Mouse (Mus musculus) frontal cortex, adult (tissue): ENCODE measurements around the gene Clspn.
A peak's percentile ranks its signal among the peaks of the same experiment; 100 is the strongest.
"Not testable (repeated sequence)": the region's sequence is repeated elsewhere in the genome, so short reads cannot be mapped to it uniquely, and the experiment has no call there.

ENCODE experiments used
- ATAC-seq: cut with Nextera tagmentation; 2 replicates; pipeline ENCODE4 v1.9.2; 2017; ENCODE audit warnings: mild to moderate bottlenecking, moderate library complexity, mixed read lengths; ENCODE audit not compliant: low TSS enrichment

Clspn gene

DNA sequence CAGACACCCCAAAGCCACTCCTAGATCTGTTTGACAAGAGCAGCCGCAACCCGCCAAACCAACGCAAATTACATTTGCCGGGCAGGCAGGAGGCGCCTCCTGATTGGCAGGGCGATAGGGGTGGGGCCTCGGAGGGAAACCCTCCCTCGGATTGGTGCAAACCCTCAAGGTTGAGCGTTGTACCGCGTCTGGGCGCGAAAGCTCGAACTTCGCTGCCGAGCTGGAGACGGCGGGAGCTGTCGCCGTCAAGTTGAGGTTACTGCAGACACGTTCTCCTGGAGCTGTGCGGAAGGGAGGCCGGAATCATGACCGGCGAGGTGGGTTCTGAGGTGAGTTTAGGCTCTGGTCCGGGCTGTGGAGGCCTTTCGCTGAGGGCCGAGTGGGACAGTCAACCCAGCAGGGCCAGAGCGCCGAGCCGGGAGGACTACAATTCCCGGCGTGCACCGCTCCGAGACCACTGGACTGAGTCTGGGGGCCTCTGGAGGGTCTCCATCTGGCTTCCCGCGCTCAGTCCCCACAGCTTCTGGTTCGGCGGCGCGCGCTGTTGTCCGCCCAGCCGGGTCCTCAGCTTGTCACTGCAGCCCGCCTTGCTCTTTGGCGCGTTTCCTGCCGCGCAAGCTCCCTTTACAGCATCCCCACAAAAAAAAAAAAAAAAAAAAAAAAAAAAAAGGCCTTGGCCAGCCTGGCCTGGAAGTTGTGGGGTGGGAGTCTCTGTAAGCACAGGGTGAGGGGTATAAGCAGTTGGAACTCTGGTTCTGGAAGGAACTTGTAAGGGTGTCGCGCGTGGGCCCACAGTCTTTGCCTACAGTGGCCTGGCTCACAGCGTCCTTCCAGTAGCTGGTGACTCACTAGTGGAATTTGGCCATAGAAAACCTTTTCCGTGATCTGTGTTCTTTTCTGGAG, at the start of gene Clspn:
Gene Clspn (plus strand): TSS at position 127 of the 903 bp plus-strand sequence.
- ATAC-seq, result peak; percentile 90

DNA sequence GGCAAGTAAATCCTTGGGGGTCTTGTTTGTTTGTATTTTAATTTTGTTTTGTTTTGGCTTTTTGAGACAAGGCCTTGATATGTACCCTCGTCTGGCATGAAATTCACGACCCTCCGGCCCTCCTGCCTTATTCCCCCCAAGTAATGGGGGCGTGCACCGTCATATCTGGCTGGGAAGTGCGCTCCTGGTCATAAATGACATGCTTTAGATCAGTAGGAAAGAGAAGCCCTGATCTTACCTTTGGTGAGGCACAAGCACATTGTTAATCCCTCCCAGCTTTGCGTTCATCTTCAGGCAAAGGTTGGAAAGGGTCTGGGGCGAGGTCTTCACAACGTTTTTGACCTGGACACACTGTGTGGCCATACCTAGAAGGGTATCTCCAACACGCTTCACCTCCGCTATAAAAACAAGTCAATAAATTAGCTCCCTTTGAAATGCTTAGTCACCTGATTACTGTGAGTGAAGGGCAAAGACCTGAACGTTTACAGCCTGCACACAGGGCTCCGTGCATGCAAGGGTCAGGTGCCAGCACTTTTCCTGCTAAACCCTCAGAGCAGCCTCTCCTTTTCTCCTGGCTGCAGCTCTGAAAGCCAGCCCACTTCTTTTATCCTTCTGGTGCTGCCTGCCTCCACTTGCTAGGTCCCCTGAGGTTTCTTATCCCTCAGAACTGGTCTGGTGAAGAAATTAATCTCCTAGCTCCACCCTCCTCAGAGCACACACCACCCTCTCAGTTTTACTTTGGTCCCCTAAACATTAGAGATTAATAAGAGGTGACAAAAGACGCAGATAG, 48.4 kb upstream of the Clspn start:
- no peak for ATAC-seq

DNA sequence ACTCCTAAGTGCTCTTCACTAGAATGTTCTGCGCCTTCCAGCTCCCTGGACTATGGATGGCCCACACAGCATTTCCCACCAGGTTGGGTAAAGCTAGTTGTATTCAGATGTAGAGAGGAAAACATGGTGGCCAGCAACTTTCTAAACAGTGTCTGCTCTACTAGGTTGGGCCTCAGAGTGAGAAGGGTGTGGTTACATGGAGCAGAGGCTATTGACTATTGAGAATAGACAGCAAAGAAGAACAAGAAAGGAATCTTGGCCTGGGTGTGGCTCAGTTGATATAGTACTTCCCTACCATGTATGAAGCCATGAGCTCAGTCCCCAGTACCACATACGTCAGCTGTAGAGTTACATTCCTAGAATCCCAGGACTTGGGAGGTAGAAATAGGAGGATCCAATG, 47.7 kb upstream of the Clspn start:
- no peak for ATAC-seq

DNA sequence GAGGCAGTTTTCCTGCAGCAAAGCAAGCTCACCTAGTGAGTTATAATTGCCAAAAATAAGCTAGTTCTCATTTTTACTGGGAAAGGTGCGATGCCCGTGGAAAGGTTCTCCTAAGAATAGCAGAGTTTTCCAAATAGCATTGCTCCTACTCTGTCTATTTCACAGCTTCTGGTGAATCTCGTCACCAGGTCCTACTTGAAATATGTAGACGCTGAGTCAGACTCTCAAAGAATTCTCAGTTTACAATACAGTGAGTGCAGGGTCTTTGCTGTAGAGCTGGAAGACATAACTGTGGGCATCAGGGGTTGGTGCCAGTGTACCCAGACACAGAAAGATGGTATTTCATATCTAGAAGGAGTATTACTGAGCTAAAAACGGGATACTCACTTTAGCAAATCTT, 45.7 kb upstream of the Clspn start:
- ATAC-seq, result no peak

DNA sequence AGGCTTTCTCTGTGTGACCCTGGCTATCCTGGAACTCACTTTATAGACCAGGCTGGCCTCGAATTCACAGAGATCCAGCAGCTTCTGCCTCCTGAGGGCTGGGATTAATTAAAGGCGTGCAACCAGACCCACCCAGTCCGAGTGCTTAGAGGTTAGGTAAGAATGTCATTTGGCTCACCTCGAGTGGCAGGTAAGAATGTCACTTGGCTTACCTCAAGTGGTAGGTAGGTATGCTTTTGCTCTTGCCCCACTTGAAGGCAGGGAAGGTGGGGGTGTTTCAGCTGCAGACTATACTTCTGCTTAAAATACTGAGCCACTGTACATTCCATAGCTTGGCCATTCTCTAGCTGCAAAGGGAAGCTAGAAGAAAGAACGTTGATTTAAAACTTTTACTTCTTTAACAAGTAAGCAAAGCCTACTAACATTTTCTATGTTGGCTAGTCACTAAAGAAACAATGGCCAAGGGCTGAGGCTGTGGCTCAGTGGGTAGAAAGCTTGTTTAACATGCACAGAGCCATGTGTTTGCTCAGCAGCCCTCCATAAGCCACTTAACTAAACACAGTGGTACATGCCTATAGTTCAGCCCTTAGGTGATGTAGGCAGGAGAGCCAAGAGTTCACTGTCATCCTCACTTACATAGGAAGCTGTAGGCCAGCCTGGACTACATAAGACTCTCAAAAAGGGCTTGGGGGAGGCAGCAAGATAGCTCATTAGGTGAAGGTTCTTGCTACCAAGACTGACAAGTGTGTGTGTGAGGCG, 44.2 kb upstream of the Clspn start:
- ATAC-seq, result no peak

DNA sequence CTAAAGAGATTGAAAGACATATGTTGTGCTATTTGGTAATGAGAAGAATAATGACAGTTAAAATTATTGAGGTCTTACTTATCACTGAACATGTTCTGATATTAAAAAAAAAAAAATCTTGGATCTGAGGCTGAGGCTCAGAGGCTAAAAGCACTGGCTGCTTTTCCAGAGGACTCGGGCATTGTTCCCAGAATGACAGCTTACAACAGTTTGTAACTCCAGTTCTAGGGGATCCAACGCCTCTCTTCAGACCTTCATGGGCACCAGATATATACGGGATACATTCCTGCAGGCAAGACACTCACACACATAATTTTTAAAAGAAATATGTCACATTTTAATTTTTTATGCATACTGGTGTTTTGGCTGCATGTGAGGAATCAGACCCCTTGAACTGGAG, 30.6 kb upstream of the Clspn start:
- ATAC-seq, result no peak

DNA sequence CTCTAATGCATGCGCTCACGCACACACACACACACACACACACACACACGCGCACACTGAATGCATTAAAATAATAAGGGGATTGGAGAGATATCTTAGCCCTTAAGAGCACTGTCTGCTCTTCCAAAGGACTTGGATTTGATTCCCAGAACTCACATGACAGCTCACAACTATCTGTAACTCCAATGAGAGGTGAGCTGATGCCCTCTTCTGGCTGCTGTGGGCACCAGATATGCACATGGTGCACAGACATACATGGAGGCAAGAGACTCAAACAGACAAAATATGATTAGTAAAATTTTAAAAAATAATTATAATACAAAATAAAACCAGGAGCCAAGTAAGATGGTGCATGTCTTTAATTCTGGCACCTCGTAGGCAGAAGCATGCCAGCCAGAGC, 29.9 kb upstream of the Clspn start:
- ATAC-seq, result no peak

DNA sequence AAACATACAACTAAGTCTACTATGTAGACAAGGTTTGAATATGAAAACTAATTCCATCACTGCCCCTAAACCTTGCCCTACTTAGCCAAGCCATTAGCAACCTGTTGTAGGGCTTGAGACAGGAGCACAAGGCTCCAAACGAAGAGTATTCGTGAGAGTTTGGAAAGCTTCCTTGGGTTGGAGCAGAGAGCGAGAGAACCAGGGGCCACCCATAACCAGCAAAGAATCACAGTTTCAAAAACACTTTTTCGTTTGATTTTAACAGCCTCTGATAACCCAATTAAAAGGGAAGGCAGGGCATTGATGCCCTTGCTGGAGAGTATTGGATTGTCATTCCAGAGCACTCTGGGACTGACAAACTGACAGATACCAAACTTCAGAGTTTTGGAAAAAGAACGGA, 24.4 kb upstream of the Clspn start:
- ATAC-seq, result no peak

DNA sequence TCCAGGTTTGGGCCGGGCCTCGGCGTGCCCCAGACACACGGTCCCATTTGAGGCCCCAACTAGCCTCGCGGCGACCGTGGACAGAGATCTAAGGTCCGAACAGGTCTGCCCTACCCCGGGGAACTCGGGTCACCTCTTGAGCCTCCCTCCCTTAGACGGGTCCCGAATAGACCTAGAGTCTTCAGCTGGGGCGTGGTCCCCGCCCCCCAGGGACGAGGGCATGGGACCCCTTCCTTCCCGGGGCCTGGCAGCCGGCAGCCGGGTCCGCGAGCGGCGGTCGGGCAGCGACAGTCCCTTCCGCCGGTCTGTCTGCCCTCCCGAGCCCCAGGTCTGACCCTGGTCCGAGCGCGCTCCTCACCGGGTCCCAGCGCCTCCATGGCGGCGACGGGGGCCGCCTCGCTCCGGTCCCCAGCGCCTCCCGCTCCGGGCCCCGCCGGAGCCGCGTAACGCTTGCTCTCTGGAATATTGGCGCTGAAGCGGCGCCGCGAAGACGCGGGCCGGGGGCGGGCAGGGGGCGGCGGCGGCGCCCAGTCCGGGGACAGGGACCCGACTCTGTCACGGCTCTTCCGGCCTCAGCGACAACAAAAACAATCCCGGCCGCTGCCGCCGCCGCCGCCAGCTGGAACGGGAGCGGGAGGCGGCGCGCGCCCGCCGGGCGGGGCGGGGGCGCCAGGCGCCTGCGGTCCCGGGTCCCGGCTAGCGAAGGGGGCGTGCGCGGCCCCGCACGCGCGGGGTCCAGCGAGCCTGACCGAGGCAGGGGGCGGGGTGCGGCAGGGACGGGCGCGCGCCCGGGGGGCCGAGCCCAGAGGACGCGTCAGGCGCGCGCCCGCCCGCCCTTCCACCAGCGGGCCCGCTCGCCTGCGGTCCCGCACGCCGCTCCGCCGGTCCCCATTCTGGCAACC, 23.7 kb upstream of the Clspn start, which contains the start of gene Ago4:
Gene Ago4 (minus strand): TSS at position 646 of the 902 bp plus-strand sequence.
- peak; percentile 83 for ATAC-seq

DNA sequence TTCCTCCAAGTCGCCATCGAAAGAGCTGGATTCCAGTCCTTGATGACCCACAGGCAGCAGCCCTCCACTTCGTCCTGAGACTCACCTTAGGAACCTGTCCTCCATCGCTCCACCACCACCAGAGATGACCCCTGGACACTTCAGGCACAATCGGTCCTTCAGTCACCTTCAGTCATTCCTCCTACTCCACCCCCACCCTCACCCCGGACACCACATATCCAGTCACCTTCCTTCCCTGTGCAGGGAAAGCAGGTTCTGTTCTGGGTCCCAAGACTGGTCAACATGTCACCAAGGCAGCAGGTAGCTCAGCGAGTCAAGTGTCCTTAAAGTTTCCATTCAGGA, 23.0 kb upstream of the Clspn start:
- no peak for ATAC-seq

DNA sequence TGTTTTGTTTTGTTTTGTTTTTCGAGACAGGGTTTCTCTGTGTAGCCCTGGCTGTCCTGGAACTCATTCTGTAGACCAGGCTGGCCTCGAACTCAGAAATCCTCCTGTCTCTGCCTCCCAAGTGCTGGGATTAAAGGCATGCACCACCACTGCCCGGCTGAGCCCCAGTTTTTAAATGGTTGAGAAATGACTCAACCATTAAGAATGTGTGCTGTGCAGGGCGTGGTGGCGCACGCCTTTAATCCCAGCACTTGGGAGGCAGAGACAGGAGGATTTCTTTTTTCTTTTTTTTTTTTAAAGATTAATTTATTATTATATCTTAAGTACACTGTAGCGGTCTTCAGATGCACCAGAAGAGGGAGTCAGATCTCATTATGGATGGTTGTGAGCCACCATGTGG, 21.1 kb upstream of the Clspn start:
- not testable (repeated sequence) for ATAC-seq

DNA sequence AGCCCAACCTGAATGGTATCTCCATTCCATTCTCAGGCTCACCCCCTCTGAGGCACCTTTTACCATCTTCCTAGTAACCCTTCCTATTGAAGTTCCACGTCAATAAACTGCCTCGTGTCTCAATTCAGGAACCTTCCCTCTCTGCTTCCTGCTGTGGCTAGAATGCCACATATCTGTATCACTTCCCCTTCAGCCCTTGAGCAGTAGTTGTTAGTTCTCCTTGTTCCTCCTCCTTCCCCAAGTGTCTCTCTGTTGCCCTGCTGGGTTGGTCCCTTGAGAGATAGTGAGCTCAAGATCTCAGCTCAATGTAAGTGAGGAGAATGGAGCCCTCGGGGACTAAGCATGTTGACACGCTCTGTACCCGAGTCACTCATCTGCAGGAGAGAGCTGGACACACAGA, 19.9 kb upstream of the Clspn start:
- no peak for ATAC-seq

DNA sequence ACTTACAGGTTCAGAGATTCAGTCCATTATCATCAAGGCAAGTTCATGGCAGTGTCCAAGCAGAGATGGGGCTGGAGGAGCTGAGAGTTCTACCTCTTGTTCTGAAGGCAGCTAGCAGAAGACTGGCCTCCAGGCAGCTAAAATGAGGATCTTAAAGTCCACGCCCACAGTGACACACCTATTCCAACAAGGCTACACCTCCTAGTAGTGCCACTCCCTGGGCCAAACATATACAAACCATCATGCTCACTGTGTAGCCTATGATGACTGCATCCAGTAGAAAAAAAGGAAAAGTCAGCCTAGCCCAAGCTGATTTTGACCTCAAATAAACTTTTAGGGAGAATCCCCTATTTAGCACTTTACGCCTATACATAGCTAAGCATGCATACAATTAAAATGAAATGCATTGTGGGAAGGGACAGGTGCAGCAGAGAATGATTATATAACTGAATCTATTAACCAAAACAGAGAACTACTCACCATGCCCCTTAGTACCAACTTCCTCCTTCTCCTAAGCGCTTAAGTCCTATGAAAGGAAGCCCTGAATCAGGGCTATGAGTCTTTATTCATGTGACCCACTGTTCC, 16.2 kb upstream of the Clspn start:
- ATAC-seq, result no peak

DNA sequence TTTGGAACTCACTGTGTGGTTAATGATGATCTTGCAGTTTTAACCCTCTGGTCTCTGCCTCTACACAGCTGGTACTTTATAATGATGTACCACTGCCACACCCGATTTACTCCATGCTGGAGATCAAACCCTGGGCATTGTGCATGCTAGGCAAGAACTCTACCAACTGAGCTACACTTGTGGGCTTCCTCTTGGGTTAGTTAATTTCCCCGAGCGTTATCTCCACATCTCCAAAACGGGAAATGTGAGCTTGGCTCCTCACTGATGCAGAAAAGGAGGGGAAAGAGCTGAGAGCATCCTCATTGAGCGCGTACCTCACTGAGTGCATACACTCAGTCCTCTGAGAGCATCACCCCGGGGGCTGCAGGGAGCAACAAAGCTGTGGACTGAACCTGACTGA, 13.9 kb upstream of the Clspn start:
- ATAC-seq, result no peak

DNA sequence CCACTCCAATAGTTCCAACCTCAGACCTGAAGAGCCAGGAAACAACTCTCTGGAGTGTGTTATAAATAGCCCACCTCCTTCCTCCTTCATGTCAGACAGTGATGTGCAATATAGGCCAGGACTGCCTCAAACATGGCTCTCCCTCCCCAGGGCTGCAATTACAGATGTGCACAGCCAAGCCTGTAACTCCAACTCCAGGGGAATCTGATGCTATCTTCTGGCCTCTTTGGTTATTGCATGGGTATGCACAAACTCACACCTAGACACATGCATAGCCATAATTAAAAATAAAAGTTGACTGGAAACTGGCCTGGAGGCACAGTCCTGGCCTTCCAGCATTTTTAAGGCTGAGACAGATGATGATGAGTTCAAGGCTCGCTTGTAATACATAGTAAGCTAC, 11.7 kb upstream of the Clspn start:
- no peak for ATAC-seq

DNA sequence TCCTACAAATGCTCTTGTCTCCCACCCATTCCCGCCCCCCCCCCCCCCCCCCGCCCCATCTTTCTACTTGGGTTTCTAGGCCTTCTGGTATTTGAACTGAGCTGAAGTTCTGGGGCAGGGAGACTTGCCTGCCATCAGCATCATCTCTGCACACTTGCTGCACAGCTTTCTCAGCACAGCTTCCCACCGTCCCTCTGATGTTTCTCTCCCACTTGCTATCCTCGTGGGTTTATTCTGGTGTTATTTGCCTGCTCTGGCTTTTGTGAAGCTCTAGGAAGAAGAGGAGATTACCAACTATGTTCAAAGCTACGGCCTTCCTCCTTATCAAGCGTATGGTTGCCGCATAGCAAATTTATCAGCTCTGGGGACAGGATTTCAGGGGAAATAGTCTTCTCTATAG, 11.0 kb upstream of the Clspn start:
- ATAC-seq, result peak; percentile 64; the same call in 1 of the 2 replicates

DNA sequence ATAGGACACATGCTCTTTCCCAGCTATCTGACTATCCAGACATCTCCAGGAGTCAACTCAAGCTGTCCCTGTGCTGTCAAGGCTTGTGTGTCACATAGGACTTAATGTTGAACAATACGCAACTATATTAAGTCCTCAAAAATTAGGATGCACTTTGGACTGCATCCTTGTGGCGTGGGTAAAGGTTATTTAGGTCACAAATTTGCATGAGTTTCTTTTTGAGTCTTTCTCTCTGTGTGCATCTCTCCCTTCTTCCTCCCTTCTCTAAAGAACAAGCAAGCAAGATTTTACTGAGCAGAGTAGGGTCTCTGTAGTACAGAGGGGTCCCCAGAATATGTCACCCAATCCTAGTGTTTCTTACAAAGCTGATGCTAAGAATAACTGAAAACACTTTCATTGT, 10.6 kb upstream of the Clspn start:
- no peak; the same call in 1 of the 2 replicates for ATAC-seq

DNA sequence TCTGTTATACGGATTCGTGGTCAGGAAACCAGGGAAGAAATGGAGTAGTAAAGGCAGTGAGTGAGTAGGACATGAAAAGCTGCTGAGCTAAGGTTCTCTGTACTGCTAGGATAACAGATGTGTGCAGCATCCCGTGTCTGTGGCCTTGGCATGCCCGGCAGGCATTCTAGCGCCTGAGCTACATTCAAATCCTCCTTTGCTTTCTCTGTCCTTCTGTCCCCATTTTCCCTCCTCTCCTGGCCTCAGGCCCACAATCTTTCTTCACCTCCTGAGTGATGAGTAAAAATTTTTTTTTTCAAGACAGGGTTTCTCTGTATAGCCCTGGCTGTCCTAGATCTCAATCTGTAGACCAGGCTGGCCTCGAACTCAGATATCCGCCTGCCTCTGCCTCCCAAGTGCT, 4.6 kb upstream of the Clspn start:
- no peak for ATAC-seq

DNA sequence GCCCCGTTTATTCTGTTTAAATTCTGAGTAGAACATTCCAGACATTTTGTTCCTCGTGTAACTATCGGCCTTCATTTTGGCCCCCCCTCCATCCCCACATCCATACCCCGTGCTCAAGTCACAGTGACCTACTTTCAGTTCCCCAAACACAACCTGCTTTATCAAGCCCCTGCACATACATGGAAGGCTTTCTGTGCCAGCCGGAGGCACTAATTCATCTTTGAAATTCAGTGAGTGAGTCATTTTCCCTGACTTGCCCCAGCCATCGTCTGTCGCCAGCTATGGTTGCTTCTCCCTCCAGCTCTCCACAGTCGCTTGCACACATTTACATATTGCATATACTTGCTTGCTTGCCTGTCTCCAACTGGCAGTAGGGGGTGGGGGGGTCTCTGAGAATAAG, 3.6 kb upstream of the Clspn start:
- ATAC-seq, result peak; percentile 91

DNA sequence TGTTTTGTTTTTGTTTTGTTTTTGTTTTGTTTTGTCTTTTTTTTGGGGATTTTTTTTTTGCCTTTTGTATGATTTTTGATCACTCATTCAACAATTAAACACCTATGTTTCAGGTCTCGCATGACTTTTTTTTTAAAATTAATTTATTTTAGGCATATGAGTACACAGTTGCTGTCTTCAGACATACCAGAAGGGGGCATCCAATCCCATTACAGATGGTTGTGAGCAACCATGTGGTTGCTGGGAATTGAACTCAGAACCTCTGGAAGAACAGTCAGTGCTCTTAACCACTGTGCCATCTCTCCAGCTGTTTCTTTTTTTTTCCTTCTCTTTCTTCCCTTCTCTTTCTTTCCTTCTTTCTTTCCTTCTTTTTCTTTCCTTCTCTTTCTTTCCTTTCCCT, 3.0 kb upstream of the Clspn start:
- ATAC-seq, result no peak

DNA sequence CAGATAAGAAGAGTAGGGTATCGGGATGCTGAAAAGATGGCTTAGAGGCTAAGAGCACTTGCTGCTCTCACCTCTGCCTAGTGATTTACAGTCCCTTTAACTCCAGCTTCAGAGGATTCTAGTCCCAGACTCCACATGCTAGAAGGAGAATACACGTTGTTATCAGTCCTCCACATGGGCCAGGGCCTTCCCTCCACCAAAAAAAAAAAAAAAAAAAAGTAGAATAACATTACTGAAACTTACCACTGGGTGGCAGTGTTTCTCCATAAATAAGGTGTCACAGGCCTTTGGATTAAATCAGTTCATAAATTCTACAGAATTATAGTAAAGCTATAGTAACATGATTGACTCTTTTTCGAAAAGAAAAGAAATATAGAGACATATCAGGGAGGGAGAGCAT, 2.3 kb upstream of the Clspn start:
- ATAC-seq, result no peak
